Mouse (Mus musculus) hindbrain, embryonic 12.5 days (tissue): Measurements from ENCODE around the gene Pex11a. TPM values are rescaled to one million over a fixed set of nuclear protein-coding genes. Genes with fewer than 3 reads are reported as not detected.

ENCODE experiments used
- ATAC-seq: fragments of 200-750 bp; cut with Nextera tagmentation; 2 replicates; pipeline ENCODE4 v1.8.0; 2017; ENCODE audit warnings: moderate TSS enrichment; ENCODE audit not compliant: low FRiP score
- H3K27ac ChIP-seq: fragments of 300-500 bp; sonication (generic); 2 replicates; pipeline ENCODE4 v1.5.1; 2016; ENCODE audit warnings: mild to moderate bottlenecking
- H3K27me3 ChIP-seq: fragments of 300-500 bp; sonication (generic); 2 replicates; pipeline ENCODE4 v1.6.1; 2016; ENCODE audit warnings: mild to moderate bottlenecking
- H3K36me3 ChIP-seq: fragments of 300-500 bp; sonication (generic); 2 replicates; pipeline ENCODE4 v1.6.1; 2016; ENCODE audit warnings: mild to moderate bottlenecking
- H3K4me1 ChIP-seq: fragments of 300-500 bp; sonication (generic); 2 replicates; pipeline ENCODE4 v1.6.1; 2016
- H3K4me2 ChIP-seq: fragments of 300-500 bp; sonication (generic); replicated peaks from 2 replicates; pipeline ENCODE4 v1.6.1; 2016; ENCODE audit warnings: mild to moderate bottlenecking
- H3K4me3 ChIP-seq: fragments of 300-500 bp; sonication (generic); 2 replicates; pipeline ENCODE4 v1.5.1; 2016; ENCODE audit warnings: mild to moderate bottlenecking
- H3K9ac ChIP-seq: fragments of 300-500 bp; sonication (generic); 2 replicates; pipeline ENCODE4 v1.6.1; 2016; ENCODE audit warnings: mild to moderate bottlenecking, moderate library complexity
- H3K9me3 ChIP-seq: fragments of 300-500 bp; sonication (generic); replicated peaks from 2 replicates; pipeline ENCODE4 v1.6.1; 2016; ENCODE audit warnings: mild to moderate bottlenecking
- WGBS: fragments of 180-500 bp; shearing (Covaris S2); methylation state at CpG from one replicate; pipeline ENCODE4 v1.1.7; 2016; 5-methylcytosine and 5-hydroxymethylcytosine counted together
- polyA plus RNA-seq: library from polyadenylated mRNA; unstranded; fragments of >200 nt; fragmentation: Nextera tagmentation; extraction: Ambion mirVana; gene quantifications from 2 replicates; pipeline ENCODE4 v1.2.1, GENCODE M21; 2016

The Pex11a gene
- polyA plus RNA-seq, 1 experiment from 2014 or later = 9.5 TPM

GRCm38 (mm10) chr7:79696495-79696894, 46.4 kb downstream of the Pex11a start:
- WGBS = 87% methylated on average over 8 of the region's 8 CpGs
- Histone ChIP-seq H3K4me3 (no peak overlapping the region), H3K9ac (no peak overlapping the region), H3K36me3 (peaks cover 89% of the 10 kb centered on the region), H3K4me1 (no peaks in the 10 kb centered on the region), H3K9me3 (no peaks in the 10 kb centered on the region), H3K27ac (no peak overlapping the region), H3K4me2 (no peak overlapping the region), H3K27me3 (no peaks in the 10 kb centered on the region)
- ATAC-seq = no peak

Other genes with a start within 250 kb of the Pex11a start
- 1.4 and 2.3 TPM in 2 replicates for gene Rhcg, start 125.5 kb downstream of the Pex11a start, polyA plus RNA-seq
- gene Ticrr, start 82.9 kb downstream of the Pex11a start, polyA plus RNA-seq = 8.9 and 9.2 TPM in 2 replicates
- 6.7 and 6.9 TPM in 2 replicates for gene Kif7, start 27.4 kb downstream of the Pex11a start, polyA plus RNA-seq
- gene Plin1, start 10.2 kb downstream of the Pex11a start, polyA plus RNA-seq = not detected in 2 replicates
- 0.57 and 0.72 TPM in 2 replicates for gene Wdr93, start within 50 bp of the Pex11a start, polyA plus RNA-seq
- 0.17 TPM in 1 of 2 replicates, not detected in the other for gene Mesp1, start 50.7 kb upstream of the Pex11a start, polyA plus RNA-seq
- gene Mesp2, start 67.6 kb upstream of the Pex11a start, polyA plus RNA-seq = 0.42 and 0.56 TPM in 2 replicates
- gene Anpep, start 117.9 kb upstream of the Pex11a start, polyA plus RNA-seq = 3.5 and 4.6 TPM in 2 replicates
- gene Ap3s2, start 177.5 kb upstream of the Pex11a start, polyA plus RNA-seq = 48.7 and 56.7 TPM in 2 replicates
- gene Arpin, start 192.2 kb upstream of the Pex11a start, polyA plus RNA-seq = 19.8 and 20.3 TPM in 2 replicates